Mouse (Mus musculus): Measurements from ENCODE around the gene Grn. TPM values are rescaled to one million over a fixed set of nuclear protein-coding genes. Genes with fewer than 3 reads are reported as not detected.
"Not testable (repeated sequence)": the region's sequence is repeated elsewhere in the genome, so short reads cannot be mapped to it uniquely, and the experiment has no call there.

The Grn gene
- polyA plus RNA-seq, 1 experiment from 2014 or later, result 94.8 TPM

DNA sequence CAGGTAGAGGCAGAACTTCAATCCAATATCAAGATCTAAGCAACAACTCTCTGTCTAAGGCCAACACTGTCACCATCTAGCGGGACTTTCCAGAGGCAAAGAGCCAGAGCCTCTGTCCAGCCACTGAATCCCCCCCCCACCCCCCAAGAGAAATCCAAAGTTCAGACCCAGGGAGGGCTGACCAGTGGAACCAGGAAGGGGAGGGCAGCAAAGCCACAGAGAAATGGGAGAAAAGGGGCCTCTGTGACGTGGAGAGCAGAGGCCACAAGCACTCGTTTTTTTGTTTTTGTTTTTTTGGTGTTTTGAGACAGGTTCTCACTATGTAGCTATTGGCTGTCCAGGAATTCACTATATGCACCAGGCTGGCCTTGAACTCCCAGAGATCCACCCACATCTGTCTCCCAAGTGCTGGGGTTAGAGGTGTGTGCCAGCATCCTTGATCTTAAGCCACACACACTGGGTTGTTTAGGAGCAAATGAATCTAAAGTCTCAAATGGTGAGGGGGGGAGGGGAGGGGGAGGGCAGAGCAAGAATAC is 20.3 kb upstream of the Grn start:
- Histone ChIP-seq H3K4me2 (peak overlapping the region; percentile 95), H3K4me1 (replicated peaks) (peaks cover 59% of the 10 kb centered on the region), H3K36me3 (replicated peaks) (peaks cover 16% of the 10 kb centered on the region), H3K27me3 (peaks cover 9% of the 10 kb centered on the region), H3K27ac (replicated peaks) (peak overlapping the region; percentile 98), H3K9ac (peak overlapping the region; percentile 59; the same call in 1 of the 2 replicates), H3K4me3 (replicated peaks) (peak overlapping the region; percentile 92; the same call in 1 of the 2 replicates), H3K9me3 (replicated peaks) (no peaks in the 10 kb centered on the region)
- 70% methylated on average over 3 of the region's 3 CpGs for WGBS (ENCODE audit: insufficient replicate concordance)
- no peak for ATAC-seq (ENCODE audit: insufficient read depth)

DNA sequence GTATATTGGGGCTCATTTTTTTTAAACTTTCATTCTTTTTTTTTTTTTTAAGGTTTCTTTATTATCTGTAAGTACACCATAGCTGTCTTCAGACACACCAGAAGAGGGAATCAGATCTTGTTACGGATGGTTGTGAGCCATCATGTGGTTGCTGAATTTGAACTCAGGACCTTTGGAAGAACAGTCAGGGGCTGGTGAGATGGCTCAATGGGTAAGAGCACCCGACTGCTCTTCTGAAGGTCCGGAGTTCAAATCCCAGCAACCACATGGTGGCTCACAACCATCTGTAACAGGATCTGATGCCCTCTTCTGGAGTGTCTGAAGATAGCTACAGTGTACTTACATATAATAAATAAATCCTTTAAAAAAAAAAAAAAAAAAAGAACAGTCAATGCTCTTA is 19.8 kb upstream of the Grn start:
- peaks cover 54% of the 10 kb centered on the region for H3K4me1 ChIP-seq (replicated peaks)
- WGBS (ENCODE audit: insufficient replicate concordance), result 81% methylated on average over 3 of the region's 3 CpGs
- H3K9ac ChIP-seq, result not testable (repeated sequence)

DNA sequence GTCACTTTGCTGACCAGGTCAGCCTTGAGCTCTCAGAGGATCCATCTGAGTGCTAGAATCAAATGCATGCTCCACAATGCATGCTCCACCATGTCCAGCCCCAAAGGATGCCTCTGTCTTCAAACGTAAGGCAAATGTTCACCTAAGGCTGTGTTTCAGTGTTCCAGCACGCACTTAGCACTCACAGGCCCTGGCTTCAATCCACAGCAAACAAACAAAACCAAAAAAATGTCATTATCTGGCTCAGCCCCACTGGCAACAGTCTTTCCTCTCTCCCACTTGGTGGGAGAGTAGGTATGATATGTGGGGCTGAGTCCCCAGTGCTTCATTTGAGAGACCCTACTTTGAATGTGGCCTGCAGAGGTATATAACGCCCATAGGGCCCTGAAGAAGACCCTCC is 19.1 kb upstream of the Grn start:
- ATAC-seq (ENCODE audit: insufficient read depth), result no peak
- Histone ChIP-seq H3K36me3 (replicated peaks) (peaks cover 4% of the 10 kb centered on the region), H3K27me3 (peaks cover 17% of the 10 kb centered on the region), H3K4me3 (replicated peaks) (no peak overlapping the region), H3K9me3 (replicated peaks) (no peaks in the 10 kb centered on the region), H3K4me1 (replicated peaks) (peaks cover 47% of the 10 kb centered on the region), H3K4me2 (peak overlapping the region; percentile 38; the same call in 1 of the 2 replicates), H3K27ac (replicated peaks) (peak overlapping the region; percentile 53), H3K9ac (no peak overlapping the region)
- WGBS (ENCODE audit: insufficient replicate concordance), result 72% methylated on average over 3 of the region's 3 CpGs

More for the DNA sequence above, 19.8 kb upstream of the Grn start:
- Histone ChIP-seq H3K36me3 (replicated peaks) (peaks cover 11% of the 10 kb centered on the region), H3K4me2 (peak overlapping the region; percentile 95; the same call in 1 of the 2 replicates), H3K27ac (replicated peaks) (peak overlapping the region; percentile 98), H3K27me3 (peaks cover 14% of the 10 kb centered on the region)
- H3K4me3 ChIP-seq (replicated peaks); ATAC-seq (ENCODE audit: insufficient read depth); H3K9me3 ChIP-seq (replicated peaks): not testable (repeated sequence)

DNA sequence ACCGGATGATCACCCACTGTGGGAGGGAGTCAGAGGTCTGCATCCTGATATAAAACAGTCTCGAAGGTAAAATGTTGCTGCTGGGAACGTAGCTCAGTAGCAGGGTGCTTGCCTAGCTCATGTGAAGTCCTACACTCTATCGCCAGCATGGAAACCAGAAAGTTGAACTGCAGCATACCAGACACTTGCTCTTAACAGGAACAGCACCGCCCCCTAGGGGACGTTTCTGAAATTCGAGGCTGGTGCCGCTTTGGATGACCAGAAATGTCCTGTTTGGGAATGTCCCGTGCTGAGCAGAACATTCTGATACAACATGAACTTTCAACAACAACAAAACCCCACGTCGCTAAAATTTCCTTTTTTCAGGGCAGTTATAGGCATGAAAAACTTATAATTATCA is 18.4 kb upstream of the Grn start:
- Histone ChIP-seq H3K4me2 (peak overlapping the region; percentile 38; the same call in 1 of the 2 replicates), H3K36me3 (replicated peaks) (no peaks in the 10 kb centered on the region), H3K9ac (no peak overlapping the region), H3K4me3 (replicated peaks) (peak overlapping the region; percentile 17), H3K9me3 (replicated peaks) (no peaks in the 10 kb centered on the region), H3K4me1 (replicated peaks) (peaks cover 40% of the 10 kb centered on the region), H3K27me3 (peaks cover 19% of the 10 kb centered on the region), H3K27ac (replicated peaks) (peak overlapping the region; percentile 53)
- WGBS (ENCODE audit: insufficient replicate concordance), result 7% methylated on average over 11 of the region's 11 CpGs
- no peak for ATAC-seq (ENCODE audit: insufficient read depth)

DNA sequence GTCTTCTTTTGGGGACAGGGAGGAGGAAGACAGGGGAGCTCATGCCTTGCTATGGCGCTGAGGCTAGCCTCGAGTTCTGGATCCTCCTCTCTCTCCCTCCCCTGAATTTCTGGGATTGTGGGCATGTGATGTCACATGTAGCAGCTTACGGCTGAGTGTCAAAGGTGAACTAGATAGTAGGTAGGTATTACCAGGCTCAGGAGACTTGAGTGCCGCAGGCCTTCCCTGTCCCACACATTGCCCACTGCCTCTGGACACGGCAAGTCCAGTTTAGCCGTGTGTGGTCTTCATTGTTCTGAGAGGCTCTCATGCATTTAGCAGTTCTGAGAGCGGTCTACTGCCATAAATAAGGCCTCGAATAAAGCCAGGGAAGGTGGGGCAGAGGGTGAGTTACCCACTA is 17.1 kb upstream of the Grn start:
- H3K4me3 ChIP-seq (replicated peaks), result no peak overlapping the region
- H3K9me3 ChIP-seq (replicated peaks), result no peaks in the 10 kb centered on the region
- 72% methylated on average over 8 of the region's 8 CpGs for WGBS (ENCODE audit: insufficient replicate concordance)
- H3K4me1 ChIP-seq (replicated peaks), result peaks cover 34% of the 10 kb centered on the region
- H3K9ac ChIP-seq, result no peak overlapping the region
- no peak overlapping the region for H3K4me2 ChIP-seq
- H3K27ac ChIP-seq (replicated peaks), result no peak overlapping the region
- ATAC-seq (ENCODE audit: insufficient read depth), result no peak
- peaks cover 30% of the 10 kb centered on the region for H3K27me3 ChIP-seq
- H3K36me3 ChIP-seq (replicated peaks), result no peaks in the 10 kb centered on the region

DNA sequence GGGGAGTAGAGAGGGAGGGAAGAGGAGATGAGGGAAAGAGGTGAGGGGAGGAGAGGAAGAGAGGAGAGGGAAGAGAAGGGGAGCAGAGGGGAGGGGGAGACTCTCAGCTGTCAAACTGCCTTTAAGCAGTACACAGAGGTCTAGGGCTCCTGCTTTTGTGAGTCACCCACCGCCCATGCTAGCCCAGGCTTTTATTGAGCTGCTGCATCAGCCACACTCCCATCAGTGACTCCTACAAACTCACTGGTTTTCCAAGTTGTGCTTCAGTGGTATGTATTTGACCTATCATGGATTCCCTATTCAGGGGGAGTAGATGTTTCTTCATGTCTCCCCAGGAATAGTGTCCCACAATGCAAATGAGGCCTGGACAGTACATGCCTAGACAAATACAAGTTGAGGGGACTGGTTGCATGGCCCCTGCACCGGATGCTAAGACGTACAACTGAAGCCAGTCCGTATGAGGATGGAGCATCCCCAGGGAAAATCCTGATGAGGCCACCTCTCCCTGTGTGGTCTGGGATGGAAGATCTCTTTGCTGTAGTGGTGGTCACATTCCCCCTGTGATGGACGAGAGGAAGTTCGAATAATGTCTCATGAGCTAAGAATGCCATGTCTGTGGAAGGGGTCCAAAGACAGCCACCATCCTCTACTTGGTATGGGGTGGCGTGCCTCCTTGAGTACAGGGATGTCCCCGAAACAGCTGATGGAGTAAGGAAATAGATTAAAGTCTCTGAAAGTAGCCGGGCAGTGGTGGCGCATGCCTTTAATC is 14.9 kb upstream of the Grn start:
- H3K27me3 ChIP-seq, result peaks cover 30% of the 10 kb centered on the region
- WGBS (ENCODE audit: insufficient replicate concordance), result 65% methylated on average over 10 of the region's 10 CpGs
- no peak overlapping the region for H3K27ac ChIP-seq (replicated peaks)
- H3K4me2 ChIP-seq, result no peak overlapping the region
- H3K36me3 ChIP-seq (replicated peaks), result no peaks in the 10 kb centered on the region
- H3K4me3 ChIP-seq (replicated peaks), result no peak overlapping the region
- no peaks in the 10 kb centered on the region for H3K9me3 ChIP-seq (replicated peaks)
- H3K9ac ChIP-seq, result no peak overlapping the region
- peaks cover 15% of the 10 kb centered on the region for H3K4me1 ChIP-seq (replicated peaks)
- no peak for ATAC-seq (ENCODE audit: insufficient read depth)

DNA sequence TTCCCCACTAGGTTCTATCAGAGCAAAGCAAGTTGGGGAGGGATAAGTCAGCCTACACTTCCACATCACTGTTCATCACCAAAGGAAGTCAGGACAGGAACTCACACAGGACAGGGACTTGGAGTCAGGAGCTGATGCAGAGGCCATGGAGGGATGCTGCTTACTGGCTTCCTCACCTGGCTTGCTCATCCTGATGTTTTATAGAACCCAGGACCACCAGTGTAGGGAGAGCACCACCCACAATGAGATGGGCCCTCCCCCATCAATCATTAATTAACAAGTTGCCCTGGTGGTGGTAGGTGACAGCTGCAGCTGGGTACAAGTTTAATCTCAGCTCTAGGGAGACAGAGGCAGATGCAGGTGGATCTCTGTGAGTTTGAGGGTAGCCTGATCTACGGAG is 13.0 kb upstream of the Grn start:
- no peaks in the 10 kb centered on the region for H3K36me3 ChIP-seq (replicated peaks)
- no peak for ATAC-seq (ENCODE audit: insufficient read depth)

DNA sequence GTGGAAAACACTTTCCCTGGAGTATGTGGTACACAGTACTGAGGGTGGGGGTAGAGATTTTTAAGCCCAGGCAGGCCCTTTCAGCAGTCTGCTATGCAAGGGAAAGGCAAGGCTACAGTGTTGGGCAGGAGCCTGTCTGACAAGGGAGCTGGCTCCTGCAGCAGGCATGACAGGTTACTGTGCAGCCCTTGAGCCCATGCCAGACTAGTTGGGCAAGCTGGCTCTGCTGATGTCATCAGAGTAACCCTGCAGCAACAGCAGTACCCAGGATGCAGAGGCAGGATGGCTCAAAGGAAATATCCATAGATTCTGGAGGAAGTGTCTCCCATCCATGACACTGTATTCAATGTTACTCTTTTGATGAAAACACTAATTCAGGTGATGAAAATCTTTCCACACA is 11.2 kb upstream of the Grn start:
- no peaks in the 10 kb centered on the region for H3K36me3 ChIP-seq (replicated peaks)
- peaks cover 2% of the 10 kb centered on the region; the same call in 1 of the 2 replicates for H3K4me1 ChIP-seq (replicated peaks)
- H3K9me3 ChIP-seq (replicated peaks), result no peaks in the 10 kb centered on the region
- no peak overlapping the region for H3K27ac ChIP-seq (replicated peaks)
- ATAC-seq (ENCODE audit: insufficient read depth), result no peak
- peaks cover 32% of the 10 kb centered on the region for H3K27me3 ChIP-seq
- no peak overlapping the region for H3K9ac ChIP-seq
- no peak overlapping the region for H3K4me2 ChIP-seq
- no peak overlapping the region for H3K4me3 ChIP-seq (replicated peaks)

More for the DNA sequence above, 13.0 kb upstream of the Grn start:
- H3K27me3 ChIP-seq, result peaks cover 35% of the 10 kb centered on the region
- H3K27ac ChIP-seq (replicated peaks), result no peak overlapping the region
- no peak overlapping the region for H3K9ac ChIP-seq
- no peak overlapping the region for H3K4me2 ChIP-seq
- no peak overlapping the region for H3K4me3 ChIP-seq (replicated peaks)
- peaks cover 2% of the 10 kb centered on the region; the same call in 1 of the 2 replicates for H3K4me1 ChIP-seq (replicated peaks)
- 53% methylated on average over 1 of the region's 1 CpGs for WGBS (ENCODE audit: insufficient replicate concordance)
- no peaks in the 10 kb centered on the region for H3K9me3 ChIP-seq (replicated peaks)

DNA sequence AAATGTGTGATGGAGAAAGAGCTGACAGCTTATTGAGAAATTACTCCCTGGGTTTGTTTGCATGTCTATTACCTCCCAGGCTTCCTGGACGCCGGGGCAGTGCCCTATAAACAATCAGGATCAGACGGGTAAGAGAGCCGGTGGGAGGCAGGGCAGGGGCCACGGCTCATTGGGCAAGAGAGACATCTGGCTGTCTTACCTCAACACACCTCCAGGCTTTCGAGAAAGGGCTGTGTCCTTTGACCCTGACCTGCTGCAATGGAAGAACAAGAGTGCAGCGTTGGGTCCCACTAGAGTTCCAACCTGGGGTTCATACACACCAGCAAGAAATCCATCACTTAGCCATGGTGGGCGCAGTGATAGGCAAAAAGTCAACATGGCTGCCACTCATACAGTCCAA is 8.6 kb upstream of the Grn start:
- Histone ChIP-seq H3K27me3 (peaks cover 22% of the 10 kb centered on the region), H3K4me3 (replicated peaks) (no peak overlapping the region), H3K36me3 (replicated peaks) (no peaks in the 10 kb centered on the region), H3K4me1 (replicated peaks) (peaks cover 2% of the 10 kb centered on the region; the same call in 1 of the 2 replicates), H3K9me3 (replicated peaks) (no peaks in the 10 kb centered on the region), H3K4me2 (no peak overlapping the region), H3K9ac (no peak overlapping the region), H3K27ac (replicated peaks) (no peak overlapping the region)
- WGBS (ENCODE audit: insufficient replicate concordance), result 47% methylated on average over 8 of the region's 8 CpGs
- ATAC-seq (ENCODE audit: insufficient read depth), result no peak

DNA sequence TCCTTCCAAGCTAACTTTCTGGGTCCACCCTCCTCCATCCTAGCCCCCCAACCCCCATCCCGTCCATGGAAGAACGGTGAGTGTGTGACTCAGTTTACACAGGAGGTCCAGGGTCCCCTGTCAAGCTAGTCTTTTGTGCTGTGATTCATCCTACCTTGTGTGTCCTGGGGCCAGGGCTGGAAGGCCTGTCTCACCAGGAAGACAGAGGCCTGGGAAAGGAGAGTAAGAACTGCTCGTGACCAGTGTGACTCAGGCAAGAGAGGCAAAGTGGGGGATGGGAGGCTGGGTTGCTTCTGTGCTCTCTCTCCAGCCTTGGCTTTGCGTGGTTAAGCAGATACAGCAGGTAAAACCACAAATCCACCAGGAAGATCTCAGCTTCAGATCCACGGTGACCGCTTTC is 5.4 kb upstream of the Grn start:
- no peaks in the 10 kb centered on the region for H3K9me3 ChIP-seq (replicated peaks)
- no peak overlapping the region for H3K27ac ChIP-seq (replicated peaks)
- peaks cover 34% of the 10 kb centered on the region for H3K27me3 ChIP-seq
- no peak overlapping the region for H3K4me3 ChIP-seq (replicated peaks)
- H3K4me1 ChIP-seq (replicated peaks), result peaks cover 8% of the 10 kb centered on the region
- H3K4me2 ChIP-seq, result no peak overlapping the region
- H3K36me3 ChIP-seq (replicated peaks), result no peaks in the 10 kb centered on the region
- 67% methylated on average over 6 of the region's 6 CpGs for WGBS (ENCODE audit: insufficient replicate concordance)
- ATAC-seq (ENCODE audit: insufficient read depth), result no peak
- H3K9ac ChIP-seq, result no peak overlapping the region

DNA sequence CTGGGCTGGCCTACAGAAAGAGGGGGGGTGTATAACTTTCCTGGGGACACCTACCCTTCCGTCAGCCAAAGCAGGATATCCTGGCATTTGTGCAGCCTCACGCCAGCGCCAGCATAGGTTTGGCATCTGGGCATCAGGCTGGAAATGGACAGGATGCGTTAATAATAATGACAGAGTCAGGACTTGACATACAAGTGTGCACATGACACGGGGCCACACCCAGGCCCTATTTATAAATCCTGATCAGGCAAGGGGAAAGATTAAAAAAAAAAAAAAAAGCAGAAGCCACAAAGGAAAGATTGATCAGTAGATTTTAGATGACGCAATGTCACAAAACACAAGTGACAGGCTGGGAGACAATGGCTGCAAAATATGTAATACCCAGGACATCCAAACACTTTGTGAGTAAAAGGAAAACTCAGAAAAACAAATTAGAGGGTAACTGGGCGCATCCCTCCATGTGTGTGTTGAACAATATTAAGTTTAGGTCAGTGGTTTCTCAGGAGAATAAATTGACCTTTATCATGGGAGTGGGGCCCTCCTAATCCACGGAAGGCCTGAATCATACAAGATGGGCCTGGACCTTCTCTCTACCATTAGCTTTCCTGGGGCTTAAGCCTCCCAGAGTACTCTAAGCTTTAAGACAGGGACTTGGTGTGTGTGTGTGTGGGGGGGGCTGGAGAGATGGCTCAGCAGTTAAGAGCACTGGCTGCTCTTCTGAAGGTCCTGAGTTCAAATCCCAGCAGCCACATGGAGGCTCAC is 4.4 kb upstream of the Grn start:
- Histone ChIP-seq H3K36me3 (replicated peaks) (no peaks in the 10 kb centered on the region), H3K4me1 (replicated peaks) (peaks cover 17% of the 10 kb centered on the region), H3K4me3 (replicated peaks) (no peak overlapping the region), H3K27ac (replicated peaks) (no peak overlapping the region), H3K9me3 (replicated peaks) (no peaks in the 10 kb centered on the region), H3K4me2 (no peak overlapping the region), H3K27me3 (peaks cover 33% of the 10 kb centered on the region), H3K9ac (no peak overlapping the region)
- ATAC-seq (ENCODE audit: insufficient read depth), result no peak
- WGBS (ENCODE audit: insufficient replicate concordance), result 48% methylated on average over 8 of the region's 8 CpGs

All from liver, embryonic 15.5 days (tissue).